30 mouse cellular contexts compared by ENCODE assay signal in the genomic region with DNA sequence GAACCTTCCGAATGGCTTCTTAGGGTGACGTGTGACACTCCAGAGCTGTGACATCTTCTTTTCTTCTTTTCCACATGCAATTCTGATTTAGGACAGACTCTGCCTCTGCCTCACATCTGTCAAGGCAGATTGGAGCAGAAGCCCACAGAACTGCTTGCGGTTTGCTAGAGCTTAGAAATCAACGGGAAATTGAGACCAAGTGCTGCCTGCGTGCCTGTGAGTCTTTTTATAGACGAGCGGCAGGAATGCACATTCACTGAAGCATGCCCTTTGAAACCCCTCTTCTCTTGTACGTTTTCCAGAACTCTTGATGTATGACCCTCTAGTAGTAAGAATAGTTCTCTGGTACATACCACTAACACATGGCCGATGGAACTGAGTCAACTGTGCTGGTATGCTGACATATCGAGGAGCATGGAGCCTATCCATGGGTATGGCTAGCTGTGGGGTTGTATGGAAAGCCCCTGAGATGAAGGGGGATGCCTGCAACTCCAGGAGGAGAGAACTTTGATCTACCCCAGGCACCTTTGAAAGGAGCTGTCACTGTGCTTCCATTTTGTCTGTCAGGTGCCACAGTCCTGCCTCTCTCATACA.
DNase-seq lines count a peak whose midpoint lies in the region; ATAC-seq and TF ChIP-seq lines count a peak whose summit lies in the region.
"Had no signal": no experiment of that assay in that cellular context is flagged by ENCODE, and none has a peak within 500 bp of the region (broad histone marks: within the 10 kb centered on the region; RNA-seq: fewer than 3 reads in every experiment).

No protein-coding gene starts in this region.

- DNase-seq in heart, adult 18-20 months: no peak
- peak; percentile 18 for DNase-seq in heart, postnatal 0 days (ENCODE audit: low spot score)
- no peak for DNase-seq in heart, postnatal 25 days (ENCODE audit: low spot score)
- peak; percentile 2 for DNase-seq in retina, postnatal 1 day
- DNase-seq in retina, embryonic 14.5 days (ENCODE audit: low spot score): no peak
- no peak for DNase-seq in urinary bladder, postnatal 14 days (ENCODE audit: low spot score)
- DNase-seq: adrenal gland, postnatal 25 days; cerebellum, adult 18-20 months; cerebellum, postnatal 10 days; forebrain, postnatal 0 days; gastrocnemius, postnatal 10 days; heart, postnatal 4 days; kidney, adult 8-10 months; kidney, postnatal 4 days; liver; lung, adult 2 months; lung, postnatal 10 days; right cerebral cortex, adult 18-20 months; spleen, adult 18-20 months; thymus, adult 18-20 months; thymus, postnatal 25 days had no signal

- no peaks in the 10 kb centered on the region for H3K36me3 ChIP-seq in heart, embryonic 12.5 days
- H3K36me3 ChIP-seq in heart, postnatal 0 days (replicated peaks; ENCODE audit: control insufficient read depth, insufficient read depth, low read length): no peaks in the 10 kb centered on the region
- H3K36me3 ChIP-seq: forebrain, embryonic 10.5 days; hindbrain, embryonic 13.5 days had no signal

- intact Hi-C loops in heart, postnatal 25 days (cut with DNase I): no loop called here

- no peak overlapping the region for H3K9ac ChIP-seq in heart, embryonic 12.5 days
- no peak overlapping the region for H3K9ac ChIP-seq in heart, postnatal 0 days (replicated peaks; ENCODE audit: low read depth, low read length)
- H3K9ac ChIP-seq: forebrain, postnatal 0 days; hindbrain, embryonic 13.5 days; liver, embryonic 14.5 days had no signal

- H3K4me2 ChIP-seq in heart, embryonic 12.5 days: peak overlapping the region; percentile 27; the same call in 1 of the 2 replicates
- 0 out of 2 replicates have a peak overlapping the region, but pooled peaks have one; percentile 18 for H3K4me2 ChIP-seq in heart, postnatal 0 days (ENCODE audit: low read depth, low read length)
- H3K4me2 ChIP-seq: hindbrain, embryonic 13.5 days had no signal

- 46% methylated on average over 10 of the region's 10 CpGs for WGBS in heart, embryonic 12.5 days
- WGBS in heart, postnatal 0 days: 31% methylated on average over 10 of the region's 10 CpGs

- TF ChIP-seq EP300 in heart, postnatal 0 days (IDR thresholded peaks at IDR 0.05; ENCODE audit: low read depth): no peak

- H3K4me1 ChIP-seq in heart, embryonic 12.5 days (replicated peaks): peaks cover 12% of the 10 kb centered on the region
- no peaks in the 10 kb centered on the region for H3K4me1 ChIP-seq in heart, postnatal 0 days (ENCODE audit: control insufficient read depth, insufficient read depth)
- H3K4me1 ChIP-seq: forebrain, embryonic 10.5 days; hindbrain, embryonic 13.5 days had no signal

- no peaks in the 10 kb centered on the region for H3K27me3 ChIP-seq in heart, embryonic 12.5 days (replicated peaks)
- no peaks in the 10 kb centered on the region for H3K27me3 ChIP-seq in heart, postnatal 0 days (ENCODE audit: control insufficient read depth, insufficient read depth, low read length)

- no peak overlapping the region for H3K4me3 ChIP-seq in heart, embryonic 12.5 days
- no peak overlapping the region for H3K4me3 ChIP-seq in heart, postnatal 0 days (ENCODE audit: low read depth, low read length)
- H3K4me3 ChIP-seq: forebrain, embryonic 10.5 days; hindbrain, embryonic 13.5 days had no signal

- no peaks in the 10 kb centered on the region for H3K9me3 ChIP-seq in heart, embryonic 12.5 days (replicated peaks)
- no peaks in the 10 kb centered on the region for H3K9me3 ChIP-seq in heart, postnatal 0 days (replicated peaks; ENCODE audit: control insufficient read depth, low read length)
- H3K9me3 ChIP-seq: forebrain, embryonic 10.5 days; hindbrain, embryonic 13.5 days had no signal

- no peak for TF ChIP-seq CTCF in heart, postnatal 0 days (IDR thresholded peaks at IDR 0.05; ENCODE audit: low read depth)

- ATAC-seq in heart, embryonic 12.5 days (ENCODE audit: insufficient number of reproducible peaks, low FRiP score): no peak
- peak; percentile 14; the same call in 1 of the 2 replicates for ATAC-seq in heart, postnatal 0 days (ENCODE audit: insufficient read depth, low read depth)
- ATAC-seq: CD4-positive, CD25-positive, alpha-beta regulatory T cell, adult 4 months; forebrain, postnatal 0 days; intestine, embryonic 16.5 days had no signal

- H3K27ac ChIP-seq in heart, embryonic 12.5 days (ENCODE audit: poor library complexity, severe bottlenecking): no peak overlapping the region
- H3K27ac ChIP-seq in heart, postnatal 0 days (ENCODE audit: low read depth): no peak overlapping the region
- H3K27ac ChIP-seq: forebrain, embryonic 10.5 days; hindbrain, embryonic 13.5 days; kidney, postnatal 0 days; liver, embryonic 14.5 days; macrophage; stomach, postnatal 0 days had no signal

Comparison
In these comparisons a context has a peak if more than half of its experiments do, and no peak if none do; other contexts are left out.
1. DNase-seq: peak in heart, postnatal 0 days (single experiment) and retina, postnatal 1 day (single experiment); none in heart, adult 18-20 months (0 of 2), heart, postnatal 25 days (single experiment), retina, embryonic 14.5 days (single experiment) and urinary bladder, postnatal 14 days (single experiment).